Mouse (Mus musculus) limb, embryonic 12.5 days (tissue): Measurements from ENCODE around the gene Zfp991. TPM values are rescaled to one million over a fixed set of nuclear protein-coding genes. Genes with fewer than 3 reads are reported as not detected.
"Not testable (repeated sequence)": the region's sequence is repeated elsewhere in the genome, so short reads cannot be mapped to it uniquely, and the experiment has no call there.

Experiments
- ATAC-seq: fragments of 200-750 bp; cut with Nextera tagmentation; 2 replicates; pipeline ENCODE4 v1.8.0; 2017; ENCODE audit warnings: low read depth, moderate TSS enrichment; ENCODE audit not compliant: insufficient number of reproducible peaks, insufficient read depth, low FRiP score, low TSS enrichment
- H3K27ac ChIP-seq: fragments of 300-500 bp; sonication (generic); 2 replicates; pipeline ENCODE4 v1.5.1; 2016; ENCODE audit warnings: mild to moderate bottlenecking, moderate library complexity
- H3K27me3 ChIP-seq: fragments of 300-500 bp; sonication (generic); 2 replicates; pipeline ENCODE4 v1.6.1; 2016; ENCODE audit warnings: mild to moderate bottlenecking, moderate library complexity
- H3K36me3 ChIP-seq: fragments of 300-500 bp; sonication (generic); 2 replicates; pipeline ENCODE4 v1.6.1; 2016; ENCODE audit warnings: mild to moderate bottlenecking, moderate library complexity
- H3K4me1 ChIP-seq: fragments of 300-500 bp; sonication (generic); replicated peaks from 2 replicates; pipeline ENCODE4 v1.6.1; 2016
- H3K4me2 ChIP-seq: fragments of 300-500 bp; sonication (generic); 2 replicates; pipeline ENCODE4 v1.6.1; 2016; ENCODE audit warnings: mild to moderate bottlenecking, moderate library complexity
- H3K4me3 ChIP-seq: fragments of 300-500 bp; sonication (generic); replicated peaks from 2 replicates; pipeline ENCODE4 v1.5.1; 2016; ENCODE audit warnings: mild to moderate bottlenecking
- H3K9ac ChIP-seq: fragments of 300-500 bp; sonication (generic); replicated peaks from 2 replicates; pipeline ENCODE4 v1.6.1; 2016; ENCODE audit warnings: mild to moderate bottlenecking, moderate library complexity
- H3K9me3 ChIP-seq: fragments of 300-500 bp; sonication (generic); 2 replicates; pipeline ENCODE4 v1.6.1; 2016; ENCODE audit warnings: mild to moderate bottlenecking, moderate library complexity
- WGBS: fragments of 180-500 bp; shearing (Covaris S2); methylation state at CpG from one replicate; pipeline ENCODE4 v1.1.7; 2016; 5-methylcytosine and 5-hydroxymethylcytosine counted together
- polyA plus RNA-seq: library from polyadenylated mRNA; unstranded; fragments of >200 nt; fragmentation: Nextera tagmentation; extraction: Ambion mirVana; gene quantifications from 2 replicates; pipeline ENCODE4 v1.2.1, GENCODE M21; 2016

Gene Zfp991
- polyA plus RNA-seq, 1 experiment from 2014 or later = 9.5 TPM

GRCm38 (mm10) chr4:147222021-147222420, 90.2 kb downstream of the Zfp991 start:
- peaks cover 41% of the 10 kb centered on the region for H3K9me3 ChIP-seq
- not testable (repeated sequence) for H3K4me2 ChIP-seq, H3K4me1 ChIP-seq, H3K9ac ChIP-seq, ATAC-seq, H3K4me3 ChIP-seq, H3K27ac ChIP-seq, H3K27me3 ChIP-seq, H3K36me3 ChIP-seq
- WGBS = 88% methylated on average over 5 of the region's 5 CpGs

DNA sequence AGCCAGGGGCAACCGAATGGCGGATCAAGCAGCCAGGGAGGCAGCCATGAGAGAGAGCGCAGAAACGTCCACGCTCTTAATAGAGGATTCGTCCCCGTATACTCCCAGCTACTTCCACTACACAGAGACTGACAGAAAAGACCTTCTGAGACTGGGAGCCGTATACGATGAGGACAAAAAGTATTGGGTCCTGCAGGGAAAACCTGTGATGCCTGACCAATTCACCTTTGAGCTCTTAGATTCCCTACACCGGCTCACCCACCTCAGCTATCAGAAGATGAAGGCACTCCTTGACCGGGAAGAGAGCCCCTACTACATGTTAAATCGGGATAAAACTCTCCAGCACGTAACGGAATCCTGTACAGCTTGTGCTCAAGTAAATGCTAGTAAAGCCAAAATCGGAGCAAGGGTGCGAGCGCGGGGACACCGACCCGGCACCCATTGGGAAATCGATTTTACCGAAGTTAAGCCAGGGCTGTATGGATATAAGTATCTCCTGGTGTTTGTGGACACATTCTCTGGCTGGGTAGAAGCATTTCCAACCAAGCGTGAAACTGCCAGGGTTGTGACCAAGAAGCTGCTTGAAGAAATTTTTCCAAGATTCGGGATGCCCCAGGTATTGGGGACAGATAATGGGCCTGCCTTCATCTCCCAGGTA, 92.1 kb downstream of the Zfp991 start:
- not testable (repeated sequence) for H3K27me3 ChIP-seq, ATAC-seq, H3K4me1 ChIP-seq, H3K27ac ChIP-seq, H3K9ac ChIP-seq, H3K4me3 ChIP-seq, H3K4me2 ChIP-seq, H3K36me3 ChIP-seq
- 95% methylated on average over 24 of the region's 24 CpGs for WGBS
- H3K9me3 ChIP-seq = peaks cover 41% of the 10 kb centered on the region

DNA sequence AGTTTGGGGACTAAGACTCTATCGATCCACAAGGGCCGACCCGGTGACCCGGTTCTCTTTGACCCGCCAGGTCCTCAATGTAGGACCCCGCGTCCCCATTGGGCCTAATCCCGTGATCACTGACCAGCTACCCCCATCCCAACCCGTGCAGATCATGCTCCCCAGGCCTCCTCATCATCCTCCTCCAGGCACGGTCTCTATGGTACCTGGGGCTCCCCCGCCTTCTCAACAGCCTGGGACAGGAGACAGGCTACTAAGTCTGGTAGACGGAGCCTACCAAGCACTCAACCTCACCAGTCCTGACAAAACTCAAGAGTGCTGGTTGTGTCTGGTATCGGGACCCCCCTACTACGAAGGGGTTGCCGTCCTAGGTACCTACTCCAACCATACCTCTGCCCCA, 93.8 kb downstream of the Zfp991 start:
- not testable (repeated sequence) for H3K9ac ChIP-seq, H3K4me3 ChIP-seq, H3K4me2 ChIP-seq, H3K36me3 ChIP-seq, H3K4me1 ChIP-seq, H3K27ac ChIP-seq, H3K27me3 ChIP-seq, ATAC-seq
- H3K9me3 ChIP-seq = peaks cover 30% of the 10 kb centered on the region
- WGBS = 94% methylated on average over 10 of the region's 15 CpGs

DNA sequence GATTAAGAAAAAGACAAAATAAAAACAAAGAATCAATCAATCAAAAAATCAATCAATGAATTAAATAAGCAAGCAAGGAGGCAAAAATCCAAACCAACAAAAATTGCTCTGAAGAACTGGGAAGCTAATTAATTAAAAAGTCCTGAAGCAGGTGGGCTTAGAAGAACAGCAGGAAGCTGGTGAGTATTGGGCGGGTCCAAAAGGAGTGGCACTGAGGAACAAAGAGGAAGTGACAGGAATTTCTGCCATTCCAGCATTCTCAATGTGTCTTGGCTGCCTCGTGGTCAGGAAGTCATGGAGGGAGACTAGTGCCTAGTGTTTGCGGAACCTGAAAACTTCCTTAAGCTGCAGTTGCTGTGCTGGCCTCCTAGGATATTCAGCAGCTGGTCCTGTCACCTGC, 98.2 kb downstream of the Zfp991 start:
- ATAC-seq, H3K4me1 ChIP-seq, H3K4me3 ChIP-seq, H3K36me3 ChIP-seq, H3K9ac ChIP-seq, H3K27me3 ChIP-seq, H3K27ac ChIP-seq, H3K4me2 ChIP-seq: not testable (repeated sequence)
- H3K9me3 ChIP-seq = peaks cover 41% of the 10 kb centered on the region
- 83% methylated on average over 3 of the region's 3 CpGs for WGBS

Other genes with a start within 250 kb of the Zfp991 start
- not detected in 2 replicates for gene Gm21411, start 222.4 kb upstream of the Zfp991 start, polyA plus RNA-seq
- not detected in 2 replicates for gene Zfp989, start 160.1 kb upstream of the Zfp991 start, polyA plus RNA-seq
- gene Rex2, start 110.2 kb upstream of the Zfp991 start, polyA plus RNA-seq = not detected in 2 replicates
- gene Zfp988, start 173.6 kb downstream of the Zfp991 start, polyA plus RNA-seq = 0.09 TPM in 1 of 2 replicates, not detected in the other
- 0.26 TPM in 1 of 2 replicates, not detected in the other for gene Zfp978, start 229.3 kb downstream of the Zfp991 start, polyA plus RNA-seq